Comparison of ENCODE assay signal across 8 mouse cellular contexts in genomic region chr15:81925760-81926445, GRCm38 (mm10). TPM values are rescaled to one million over a fixed set of nuclear protein-coding genes. Genes with fewer than 3 reads are reported as not detected.
DNase-seq lines count a peak whose midpoint lies in the region; ATAC-seq lines count a peak whose summit lies in the region.

Gene Polr3h, minus strand, starts transcription at chr15:81926240.

- WGBS in hindbrain, embryonic 14.5 days, result under 1% methylated on average over 54 of the region's 54 CpGs

- peak within 1 kb of the TSS; percentile 76 for H3K4me2 ChIP-seq in hindbrain, embryonic 14.5 days (replicated peaks)

- H3K4me3 ChIP-seq in hindbrain, embryonic 14.5 days (replicated peaks; ENCODE audit: low read length), result peak within 1 kb of the TSS; percentile 71

- H3K9ac ChIP-seq in hindbrain, embryonic 14.5 days, result peak within 1 kb of the TSS; percentile 75

- no peaks in the 10 kb centered on the region for H3K27me3 ChIP-seq in hindbrain, embryonic 14.5 days (ENCODE audit: control insufficient read depth, insufficient read depth, low read length)

- DNase-seq in R1 (ENCODE audit: low read depth, low spot score), result peak; percentile 98
- peak; percentile 92 to 98 for DNase-seq in cerebellum, postnatal 25 days
- DNase-seq in frontal cortex, postnatal 25 days (ENCODE audit: low spot score in 2 of 2), result peak; percentile 78 to 80
- DNase-seq in hindbrain, embryonic 14.5 days (ENCODE audit: low spot score), result peak; percentile 97
- peak; percentile 92 to 93 for DNase-seq in layer of hippocampus, postnatal 36 days
- peak; percentile 98 for DNase-seq in lung, postnatal 36 days
- peak; percentile 99 for DNase-seq in retina, postnatal 1 day
- DNase-seq in urinary bladder, adult 18-20 months (ENCODE audit: low spot score in 2 of 2), result peak; percentile 83 to 88

- peaks cover 26% of the 10 kb centered on the region for H3K4me1 ChIP-seq in hindbrain, embryonic 14.5 days (replicated peaks; ENCODE audit: control insufficient read depth, insufficient read depth, low read length)

- ATAC-seq in hindbrain, embryonic 14.5 days (ENCODE audit: low FRiP score), result peak; percentile 96

- no peaks in the 10 kb centered on the region for H3K9me3 ChIP-seq in hindbrain, embryonic 14.5 days (ENCODE audit: control insufficient read depth, low read length)

- H3K27ac ChIP-seq in hindbrain, embryonic 14.5 days, result peak within 1 kb of the TSS; percentile 88

- no peaks in the 10 kb centered on the region; the same call in 1 of the 2 replicates for H3K36me3 ChIP-seq in hindbrain, embryonic 14.5 days (replicated peaks; ENCODE audit: control insufficient read depth, insufficient read depth)

RNA-seq across cellular contexts. Expression of gene Polr3h, which starts in this region (rescaled TPM):
- 85.5 and 100.0 TPM in 2 replicates for polyA plus RNA-seq in hindbrain, embryonic 14.5 days (2014; fragmentation: Nextera tagmentation; extraction: Ambion mirVana)
- total RNA-seq in layer of hippocampus, postnatal 36 days (2021), result 10 to 100 TPM; 44.5 to 48.2 TPM

Comparison
In these comparisons a context has a peak if more than half of its experiments do, and no peak if none do; other contexts are left out.
1. Peak in every context shown above with its lines: DNase-seq, ATAC-seq, H3K4me3 ChIP-seq and H3K27ac ChIP-seq.